Mouse (Mus musculus): ENCODE measurements around the gene Ankrd44. TPM values are rescaled to one million over a fixed set of nuclear protein-coding genes. Genes with fewer than 3 reads are reported as not detected.
A peak's percentile ranks its signal among the peaks of the same experiment; 100 is the strongest.

Ankrd44 gene
- polyA plus RNA-seq, 1 experiment from 2014 or later = 28.9 TPM

DNA sequence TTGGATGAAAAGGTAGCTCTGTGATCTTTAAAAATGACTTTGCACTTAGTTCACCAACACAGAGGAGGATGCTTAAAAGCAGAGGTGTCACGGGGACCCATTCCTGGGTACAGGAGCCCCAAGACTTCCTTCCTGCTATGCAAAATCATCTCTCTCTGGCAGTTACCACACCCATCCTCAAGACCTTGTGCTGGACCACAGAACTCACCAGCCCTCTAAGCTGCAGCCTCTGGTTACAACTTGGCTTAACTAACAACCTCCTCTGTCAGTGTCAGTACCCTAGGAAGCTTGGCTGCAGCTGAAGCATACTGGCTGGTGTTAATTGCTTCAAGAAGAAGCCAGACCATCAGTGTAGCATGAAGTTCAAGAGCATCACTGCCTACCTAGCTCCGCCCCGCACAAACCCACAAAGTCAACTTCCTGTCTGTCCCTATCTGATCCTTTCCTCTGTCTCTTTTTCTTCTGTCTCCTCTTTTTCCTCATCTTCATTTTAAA lies 12.8 kb downstream of the Ankrd44 start:
- DNase-seq (ENCODE audit: low spot score) = no peak

DNA sequence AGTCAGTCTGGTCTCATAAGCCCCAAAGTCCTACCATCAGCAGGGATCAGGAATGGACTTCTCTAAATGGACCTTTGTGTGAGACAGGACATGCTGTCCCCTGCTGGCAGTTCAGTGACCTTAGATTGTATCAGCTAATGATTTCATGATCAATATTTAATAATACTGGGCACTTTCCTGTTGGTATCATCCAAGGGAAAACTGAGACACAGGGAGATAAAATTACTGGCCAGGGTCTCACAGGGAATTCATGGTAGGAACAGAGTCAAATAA lies 13.2 kb downstream of the Ankrd44 start:
- Histone ChIP-seq H3K36me3 (ENCODE audit: control insufficient read depth, insufficient read depth, low read length) (no peaks in the 10 kb centered on the region), H3K27ac (replicated peaks; ENCODE audit: low read depth, low read length) (no peak overlapping the region), H3K4me1 (ENCODE audit: control insufficient read depth, insufficient read depth, low read length) (peaks cover 47% of the 10 kb centered on the region), H3K9me3 (ENCODE audit: control insufficient read depth, low read length) (no peaks in the 10 kb centered on the region), H3K4me3 (ENCODE audit: low read depth, low read length) (no peak overlapping the region), H3K4me2 (ENCODE audit: low read depth, low read length) (no peak overlapping the region), H3K9ac (ENCODE audit: low read depth, low read length) (no peak overlapping the region), H3K27me3 (replicated peaks; ENCODE audit: control insufficient read depth, insufficient read depth, low read length) (no peaks in the 10 kb centered on the region)
- no peak for DNase-seq (ENCODE audit: low spot score)
- no peak for ATAC-seq (ENCODE audit: low read depth)

More for the DNA sequence above, 12.8 kb downstream of the Ankrd44 start:
- H3K4me3 ChIP-seq (ENCODE audit: low read depth, low read length) = no peak overlapping the region
- ATAC-seq (ENCODE audit: low read depth) = no peak
- H3K4me1 ChIP-seq (ENCODE audit: control insufficient read depth, insufficient read depth, low read length) = peaks cover 46% of the 10 kb centered on the region
- no peaks in the 10 kb centered on the region for H3K27me3 ChIP-seq (replicated peaks; ENCODE audit: control insufficient read depth, insufficient read depth, low read length)
- H3K9me3 ChIP-seq (ENCODE audit: control insufficient read depth, low read length) = no peaks in the 10 kb centered on the region
- no peak overlapping the region for H3K4me2 ChIP-seq (ENCODE audit: low read depth, low read length)
- no peaks in the 10 kb centered on the region for H3K36me3 ChIP-seq (ENCODE audit: control insufficient read depth, insufficient read depth, low read length)
- 66% methylated on average over 3 of the region's 3 CpGs for WGBS
- H3K9ac ChIP-seq (ENCODE audit: low read depth, low read length) = no peak overlapping the region
- H3K27ac ChIP-seq (replicated peaks; ENCODE audit: low read depth, low read length) = peak overlapping the region; percentile 46; the same call in 1 of the 2 replicates

DNA sequence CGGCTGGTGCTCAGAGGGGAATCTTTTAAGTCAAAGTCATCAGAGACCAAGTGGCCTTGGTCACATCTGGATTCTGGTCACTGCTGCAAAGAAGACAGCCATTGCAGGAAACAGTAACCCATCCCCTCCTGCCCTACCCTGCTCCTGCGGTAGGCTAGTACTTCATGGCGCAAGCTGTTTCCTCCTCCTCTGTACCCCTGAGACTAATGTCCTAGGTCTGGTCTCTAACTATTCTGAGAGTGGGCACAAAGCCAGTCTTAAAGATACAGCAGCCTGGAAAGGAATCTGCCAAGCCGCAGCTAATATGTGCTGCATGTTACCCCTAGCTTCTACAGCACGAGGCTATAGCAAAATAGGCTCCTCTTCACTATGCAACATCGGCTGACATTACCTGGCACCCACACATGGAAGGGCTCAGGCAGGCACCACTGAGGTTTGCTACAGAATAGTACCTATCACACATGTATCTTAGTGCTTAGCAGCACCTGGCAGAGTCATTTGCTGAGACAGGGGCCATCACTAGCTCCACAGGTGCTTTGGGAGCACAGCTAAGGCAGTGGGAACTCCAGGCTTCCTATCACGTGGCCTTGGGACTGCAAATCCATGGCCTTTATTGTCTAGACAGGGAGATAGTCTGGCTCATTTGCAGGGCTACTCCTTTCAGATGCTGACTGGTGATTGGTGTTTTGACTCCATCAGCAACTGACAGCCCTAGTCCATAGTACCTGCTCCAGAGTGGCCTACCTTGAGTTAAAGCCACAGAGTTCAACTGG lies 13.7 kb downstream of the Ankrd44 start:
- WGBS = 42% methylated on average over 7 of the region's 7 CpGs
- H3K9me3 ChIP-seq (ENCODE audit: control insufficient read depth, low read length) = no peaks in the 10 kb centered on the region
- no peak overlapping the region for H3K4me3 ChIP-seq (ENCODE audit: low read depth, low read length)
- ATAC-seq (ENCODE audit: low read depth) = no peak
- peak overlapping the region; percentile 13; the same call in 1 of the 2 replicates for H3K4me2 ChIP-seq (ENCODE audit: low read depth, low read length)
- no peaks in the 10 kb centered on the region for H3K27me3 ChIP-seq (replicated peaks; ENCODE audit: control insufficient read depth, insufficient read depth, low read length)
- 0 out of 2 replicates have a peak overlapping the region, but pooled peaks have one; percentile 8 for H3K27ac ChIP-seq (replicated peaks; ENCODE audit: low read depth, low read length)
- H3K4me1 ChIP-seq (ENCODE audit: control insufficient read depth, insufficient read depth, low read length) = peaks cover 51% of the 10 kb centered on the region
- peak; percentile 76 for DNase-seq (ENCODE audit: low spot score)
- H3K9ac ChIP-seq (ENCODE audit: low read depth, low read length) = no peak overlapping the region
- no peaks in the 10 kb centered on the region for H3K36me3 ChIP-seq (ENCODE audit: control insufficient read depth, insufficient read depth, low read length)

DNA sequence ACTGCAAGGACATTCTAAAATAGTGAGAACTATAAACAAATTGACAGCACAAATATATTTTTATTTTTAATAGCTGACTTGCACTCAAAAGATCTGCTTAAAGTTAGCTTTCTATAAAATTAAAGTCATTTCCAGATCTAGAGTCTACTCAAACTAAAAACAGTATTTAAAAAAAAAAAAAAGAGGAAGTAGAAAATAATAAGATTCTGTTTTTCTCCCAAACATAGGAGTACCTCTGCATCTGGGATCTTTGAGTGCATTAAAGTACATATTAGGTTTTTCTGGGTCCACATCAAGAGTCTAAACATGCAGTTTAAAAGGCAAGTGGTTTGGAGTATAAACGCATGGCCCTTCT lies 15.0 kb downstream of the Ankrd44 start:
- no peak for ATAC-seq (ENCODE audit: low read depth)
- no peak for DNase-seq (ENCODE audit: low spot score)
- no peak overlapping the region for H3K4me2 ChIP-seq (ENCODE audit: low read depth, low read length)
- H3K27ac ChIP-seq (replicated peaks; ENCODE audit: low read depth, low read length) = no peak overlapping the region; the same call in 1 of the 2 replicates
- no peak overlapping the region for H3K4me3 ChIP-seq (ENCODE audit: low read depth, low read length)
- H3K27me3 ChIP-seq (replicated peaks; ENCODE audit: control insufficient read depth, insufficient read depth, low read length) = no peaks in the 10 kb centered on the region
- 73% methylated on average over 1 of the region's 1 CpGs for WGBS
- H3K4me1 ChIP-seq (ENCODE audit: control insufficient read depth, insufficient read depth, low read length) = peaks cover 61% of the 10 kb centered on the region
- H3K36me3 ChIP-seq (ENCODE audit: control insufficient read depth, insufficient read depth, low read length) = no peaks in the 10 kb centered on the region
- no peaks in the 10 kb centered on the region for H3K9me3 ChIP-seq (ENCODE audit: control insufficient read depth, low read length)
- H3K9ac ChIP-seq (ENCODE audit: low read depth, low read length) = no peak overlapping the region

DNA sequence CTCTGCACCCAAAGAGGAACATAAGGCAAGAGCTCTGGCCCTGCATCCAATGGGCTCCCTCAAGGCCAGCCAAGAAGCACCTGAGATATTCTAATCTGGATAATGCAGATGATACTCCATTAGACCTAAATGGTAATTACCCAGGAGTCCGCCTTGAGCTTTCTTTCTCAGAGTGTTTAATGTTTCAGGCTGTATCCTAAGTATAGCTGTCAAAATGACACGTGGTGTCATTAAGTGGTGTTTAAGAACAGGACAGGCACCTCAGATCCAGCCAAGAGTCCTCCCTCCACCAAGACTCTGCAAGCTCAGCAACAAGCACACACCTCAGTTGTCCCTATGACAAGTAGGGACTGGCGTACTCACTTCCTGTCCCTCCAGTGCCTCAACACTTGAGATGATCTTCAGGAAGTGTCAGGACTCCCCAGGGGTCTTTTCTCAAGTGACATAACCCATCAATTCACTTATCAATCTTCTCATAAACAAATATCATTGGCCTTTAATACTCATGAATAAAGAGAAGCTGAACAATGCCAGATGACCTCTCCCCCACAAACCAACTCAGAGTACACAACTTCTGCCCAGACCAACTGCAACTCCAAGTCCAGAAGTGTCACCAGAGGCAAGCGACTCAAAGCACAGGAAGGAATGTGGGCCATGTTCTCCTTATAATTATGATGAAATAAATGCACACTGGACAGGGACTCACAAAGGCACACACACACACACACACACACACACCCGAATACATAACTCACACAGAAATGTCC lies 15.5 kb downstream of the Ankrd44 start:
- H3K4me1 ChIP-seq (ENCODE audit: control insufficient read depth, insufficient read depth, low read length) = peaks cover 67% of the 10 kb centered on the region
- no peaks in the 10 kb centered on the region for H3K36me3 ChIP-seq (ENCODE audit: control insufficient read depth, insufficient read depth, low read length)
- H3K4me3 ChIP-seq (ENCODE audit: low read depth, low read length) = no peak overlapping the region
- 71% methylated on average over 5 of the region's 5 CpGs for WGBS
- no peak overlapping the region for H3K27ac ChIP-seq (replicated peaks; ENCODE audit: low read depth, low read length)
- no peaks in the 10 kb centered on the region for H3K9me3 ChIP-seq (ENCODE audit: control insufficient read depth, low read length)
- H3K9ac ChIP-seq (ENCODE audit: low read depth, low read length) = no peak overlapping the region
- no peak overlapping the region for H3K4me2 ChIP-seq (ENCODE audit: low read depth, low read length)
- ATAC-seq (ENCODE audit: low read depth) (no peak), DNase-seq (ENCODE audit: low spot score) (no peak)
- no peaks in the 10 kb centered on the region for H3K27me3 ChIP-seq (replicated peaks; ENCODE audit: control insufficient read depth, insufficient read depth, low read length)

DNA sequence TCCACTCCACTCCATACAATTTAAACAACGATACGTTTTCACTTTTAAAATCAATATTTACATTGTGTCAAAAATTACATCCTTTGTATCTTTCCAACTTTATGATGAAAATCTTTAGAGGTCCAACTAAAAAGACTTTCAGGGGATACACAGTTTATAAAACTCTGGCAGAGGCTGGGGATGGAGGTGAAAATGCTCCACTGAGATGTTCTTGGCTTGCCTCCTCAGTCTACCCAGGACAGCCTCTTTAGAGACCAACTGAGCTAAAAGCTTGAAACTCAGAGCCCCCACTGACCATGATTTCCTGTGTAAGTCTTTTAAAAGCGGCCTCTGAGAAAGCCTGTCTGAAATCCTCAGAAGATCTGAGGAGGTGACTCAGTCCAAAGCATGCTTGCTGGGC lies 17.4 kb downstream of the Ankrd44 start:
- Histone ChIP-seq H3K27me3 (replicated peaks; ENCODE audit: control insufficient read depth, insufficient read depth, low read length) (no peaks in the 10 kb centered on the region), H3K4me1 (ENCODE audit: control insufficient read depth, insufficient read depth, low read length) (peaks cover 66% of the 10 kb centered on the region), H3K36me3 (ENCODE audit: control insufficient read depth, insufficient read depth, low read length) (no peaks in the 10 kb centered on the region), H3K9me3 (ENCODE audit: control insufficient read depth, low read length) (no peaks in the 10 kb centered on the region), H3K27ac (replicated peaks; ENCODE audit: low read depth, low read length) (no peak overlapping the region; the same call in 1 of the 2 replicates), H3K9ac (ENCODE audit: low read depth, low read length) (no peak overlapping the region), H3K4me2 (ENCODE audit: low read depth, low read length) (no peak overlapping the region), H3K4me3 (ENCODE audit: low read depth, low read length) (no peak overlapping the region)
- ATAC-seq (ENCODE audit: low read depth) (no peak), DNase-seq (ENCODE audit: low spot score) (no peak)
- 48% methylated on average over 3 of the region's 3 CpGs for WGBS

DNA sequence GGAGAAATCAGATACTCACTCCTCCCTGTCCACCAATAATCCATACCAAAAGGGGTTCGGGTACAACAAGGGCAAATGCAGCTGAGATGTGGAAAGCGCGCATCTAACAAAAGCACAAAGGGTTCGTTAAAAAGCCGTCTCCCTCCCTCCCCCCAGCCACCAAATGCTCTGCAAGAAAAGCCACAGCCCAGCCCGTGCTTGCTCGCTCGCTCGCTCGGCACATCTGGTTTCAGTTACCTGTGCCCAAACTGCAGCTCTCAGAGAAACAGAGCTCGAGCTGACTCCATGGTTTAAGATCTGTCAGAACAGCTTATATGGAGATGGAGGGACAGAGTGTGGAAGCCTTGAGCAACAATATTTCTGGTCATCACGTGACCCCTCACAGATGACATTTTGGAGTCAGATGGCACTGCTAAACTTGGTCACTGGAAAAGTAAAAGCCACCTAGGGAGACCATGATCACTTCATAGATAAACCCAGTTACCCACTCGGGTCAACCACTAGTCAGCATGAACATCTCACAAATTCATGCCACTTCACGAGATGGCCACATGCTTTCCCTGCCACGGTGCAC lies 19.0 kb downstream of the Ankrd44 start:
- Histone ChIP-seq H3K4me3 (ENCODE audit: low read depth, low read length) (peak overlapping the region; percentile 25), H3K36me3 (ENCODE audit: control insufficient read depth, insufficient read depth, low read length) (0 out of 2 replicates have a peak, but pooled peaks cover 2% of the 10 kb centered on the region), H3K27me3 (replicated peaks; ENCODE audit: control insufficient read depth, insufficient read depth, low read length) (no peaks in the 10 kb centered on the region), H3K9me3 (ENCODE audit: control insufficient read depth, low read length) (no peaks in the 10 kb centered on the region), H3K9ac (ENCODE audit: low read depth, low read length) (peak overlapping the region; percentile 41; the same call in 1 of the 2 replicates), H3K4me2 (ENCODE audit: low read depth, low read length) (peak overlapping the region; percentile 54), H3K4me1 (ENCODE audit: control insufficient read depth, insufficient read depth, low read length) (peaks cover 52% of the 10 kb centered on the region), H3K27ac (replicated peaks; ENCODE audit: low read depth, low read length) (peak overlapping the region; percentile 90)
- 18% methylated on average over 15 of the region's 15 CpGs for WGBS
- ATAC-seq (ENCODE audit: low read depth) (peak; percentile 85), DNase-seq (ENCODE audit: low spot score) (peak; percentile 93)

DNA sequence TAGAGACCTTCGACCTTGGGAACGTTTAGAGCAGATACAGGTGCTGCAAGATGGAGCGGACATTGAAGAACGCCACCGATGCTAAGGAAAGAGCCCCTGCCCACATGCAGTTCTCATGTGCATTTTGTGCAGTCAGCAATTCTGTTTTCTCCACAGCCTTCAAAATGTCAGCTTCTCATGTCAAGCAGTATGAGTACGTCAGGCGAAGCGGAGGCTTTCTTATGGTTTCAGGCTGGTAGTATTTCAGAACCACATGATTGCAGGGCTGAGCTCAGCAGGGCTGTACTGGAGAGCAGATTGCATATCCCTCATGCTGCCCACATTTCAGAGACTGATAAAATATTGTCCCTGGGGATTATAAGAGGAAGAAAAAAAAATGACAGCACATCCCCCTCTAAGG lies 19.9 kb downstream of the Ankrd44 start:
- Histone ChIP-seq H3K9ac (ENCODE audit: low read depth, low read length) (peak overlapping the region; percentile 41; the same call in 1 of the 2 replicates), H3K4me3 (ENCODE audit: low read depth, low read length) (peak overlapping the region; percentile 25; the same call in 1 of the 2 replicates)

More for the DNA sequence above, 19.9 kb downstream of the Ankrd44 start:
- Histone ChIP-seq H3K27ac (replicated peaks; ENCODE audit: low read depth, low read length) (peak overlapping the region; percentile 90), H3K36me3 (ENCODE audit: control insufficient read depth, insufficient read depth, low read length) (0 out of 2 replicates have a peak, but pooled peaks cover 2% of the 10 kb centered on the region), H3K27me3 (replicated peaks; ENCODE audit: control insufficient read depth, insufficient read depth, low read length) (no peaks in the 10 kb centered on the region), H3K9me3 (ENCODE audit: control insufficient read depth, low read length) (no peaks in the 10 kb centered on the region), H3K4me2 (ENCODE audit: low read depth, low read length) (peak overlapping the region; percentile 54), H3K4me1 (ENCODE audit: control insufficient read depth, insufficient read depth, low read length) (peaks cover 50% of the 10 kb centered on the region)
- 50% methylated on average over 8 of the region's 8 CpGs for WGBS
- peak; percentile 61; the same call in 1 of the 2 replicates for ATAC-seq (ENCODE audit: low read depth)
- DNase-seq (ENCODE audit: low spot score) = peak; percentile 78
